Mouse (Mus musculus): ENCODE results near the gene Hist1h3f.

DNA sequence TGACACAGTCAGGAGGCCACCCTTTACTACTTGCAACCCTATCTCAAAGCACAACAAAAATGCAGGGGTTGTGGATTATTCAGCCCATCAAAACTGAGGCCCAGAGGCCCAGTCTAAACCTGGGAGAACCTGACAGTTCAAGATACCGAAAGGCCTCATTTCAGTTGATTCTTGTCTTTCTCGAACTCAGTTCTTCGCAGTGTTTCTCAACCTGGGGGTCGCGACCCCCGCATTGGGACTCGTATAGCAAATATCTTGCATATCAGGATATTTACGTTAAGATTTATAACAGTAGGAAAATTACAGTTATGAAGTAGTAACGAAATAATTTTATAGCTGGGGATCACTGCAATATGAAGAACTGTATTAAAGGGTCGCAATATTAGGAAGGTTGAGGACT lies 18.0 kb upstream of the Hist1h3f start:
- no peak for TF ChIP-seq POLR2A (IDR thresholded peaks at IDR 0.05; ENCODE audit: extremely low read depth, insufficient read depth, low read length)
- no peak for TF ChIP-seq CTCF (IDR thresholded peaks at IDR 0.05; ENCODE audit: extremely low read depth, insufficient read depth, low read length)

Measured in cortical plate, adult 2 months (tissue).